Mouse (Mus musculus): ENCODE data around the gene Gm7102. TPM values are rescaled to one million over a fixed set of nuclear protein-coding genes. Genes with fewer than 3 reads are reported as not detected.
"Not testable (repeated sequence)": the region's sequence is repeated elsewhere in the genome, so short reads cannot be mapped to it uniquely, and the experiment has no call there.

Gm7102 gene
- total RNA-seq (2022) = not detected

DNA sequence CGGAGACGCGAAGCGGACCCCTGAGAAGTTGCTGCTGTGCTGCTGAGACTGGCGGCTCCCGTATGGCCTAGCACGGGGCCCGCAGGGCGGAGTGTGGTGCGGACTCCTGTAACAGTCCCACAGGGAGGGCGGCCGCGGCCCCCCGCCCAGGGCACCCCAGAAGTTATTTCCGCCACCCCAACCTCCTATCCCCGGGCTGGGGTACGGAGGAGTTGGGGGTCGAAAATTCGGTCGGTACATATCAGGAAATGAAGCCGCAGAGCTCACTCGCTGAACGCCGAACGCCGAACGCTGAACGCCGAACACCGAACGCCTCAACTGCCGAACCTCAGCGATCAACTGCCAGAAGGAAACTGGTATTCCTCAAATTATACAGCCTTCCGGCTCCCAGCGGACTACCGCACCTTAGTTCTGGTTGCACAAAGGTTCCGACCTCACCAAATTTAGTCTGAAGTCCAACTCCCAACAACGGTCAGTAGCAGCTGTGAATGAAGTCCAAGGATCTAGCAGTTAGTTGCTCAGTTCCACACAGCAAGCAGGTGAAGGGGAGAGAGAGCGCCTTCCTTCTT is at the start of gene Gm7102:
Gm7102 (minus strand) TSS at position 554 of the 569 bp plus-strand sequence.
- DNase-seq (ENCODE audit: low spot score in 2 of 2) = no peak

DNA sequence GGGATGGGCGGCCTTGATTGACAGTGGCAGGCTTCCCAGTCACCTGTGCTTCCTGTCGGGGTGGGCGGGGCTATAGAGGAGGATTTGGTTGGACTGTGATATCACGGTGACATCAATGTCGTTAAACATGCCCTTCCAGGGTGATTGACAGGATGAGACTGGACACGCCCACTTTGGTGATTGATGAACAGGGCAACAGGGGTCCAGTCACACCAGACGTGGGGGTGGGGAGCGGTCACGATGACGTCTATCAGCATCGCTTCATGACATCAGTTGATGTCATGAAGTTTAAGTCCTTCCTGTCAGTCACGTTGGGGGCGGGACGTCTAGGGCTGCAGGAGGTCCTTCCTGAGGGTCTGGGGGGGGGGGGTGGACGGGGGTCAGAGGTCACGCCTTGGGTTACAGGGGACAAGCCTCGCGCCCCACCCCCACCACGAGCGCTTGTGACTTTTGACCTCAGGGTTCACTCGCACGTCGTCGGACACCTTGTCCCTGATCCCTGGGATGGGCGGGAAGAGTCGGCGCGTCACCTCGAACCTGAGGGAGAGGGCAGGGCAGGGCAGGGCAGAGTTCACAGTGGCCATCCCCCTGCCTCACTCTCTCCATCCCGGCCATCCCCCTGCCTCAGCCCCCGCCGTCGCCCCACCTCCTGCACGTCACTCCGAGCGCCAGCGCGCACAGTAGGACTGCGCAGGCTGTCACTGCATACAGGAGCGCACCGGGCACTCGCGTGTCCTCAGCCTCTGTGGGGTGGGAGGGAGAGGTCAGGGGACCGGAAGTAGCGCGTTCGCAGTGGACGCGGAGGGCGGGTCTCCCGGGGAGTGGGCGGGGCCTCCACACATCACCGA is 48.8 kb upstream of the Gm7102 start:
- peak; percentile 3 to 25 for DNase-seq (ENCODE audit: low spot score in 2 of 2)

DNA sequence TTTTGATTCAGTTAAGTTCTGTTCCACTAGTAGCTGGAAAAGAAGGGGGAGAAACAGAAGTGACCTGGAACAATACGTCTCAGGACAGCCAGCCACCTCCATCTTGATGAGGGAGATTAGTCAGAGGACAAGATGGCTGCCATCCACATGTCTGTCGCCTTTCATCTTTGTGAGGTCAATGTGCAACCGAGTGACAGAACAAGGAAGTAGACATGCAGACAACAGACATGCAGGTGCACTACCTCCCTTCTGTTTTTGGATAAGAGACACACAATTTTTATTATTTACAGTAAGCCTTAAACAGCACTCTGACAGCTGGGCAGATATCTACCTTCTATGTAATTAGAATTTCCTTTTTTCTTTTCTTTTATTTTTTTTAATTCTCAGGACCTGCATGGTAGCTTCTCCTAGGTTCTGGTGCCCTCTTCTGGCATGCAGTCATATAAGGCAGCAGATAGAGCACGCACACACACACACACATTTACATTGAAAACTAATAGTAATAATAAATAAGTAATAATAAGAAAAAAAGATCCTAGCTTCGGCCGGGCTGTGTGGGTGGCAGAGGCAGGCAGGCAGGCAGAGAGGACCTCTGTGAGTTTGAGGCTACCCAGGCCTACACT is 47.7 kb upstream of the Gm7102 start:
- no peak for DNase-seq (ENCODE audit: low spot score in 2 of 2)

DNA sequence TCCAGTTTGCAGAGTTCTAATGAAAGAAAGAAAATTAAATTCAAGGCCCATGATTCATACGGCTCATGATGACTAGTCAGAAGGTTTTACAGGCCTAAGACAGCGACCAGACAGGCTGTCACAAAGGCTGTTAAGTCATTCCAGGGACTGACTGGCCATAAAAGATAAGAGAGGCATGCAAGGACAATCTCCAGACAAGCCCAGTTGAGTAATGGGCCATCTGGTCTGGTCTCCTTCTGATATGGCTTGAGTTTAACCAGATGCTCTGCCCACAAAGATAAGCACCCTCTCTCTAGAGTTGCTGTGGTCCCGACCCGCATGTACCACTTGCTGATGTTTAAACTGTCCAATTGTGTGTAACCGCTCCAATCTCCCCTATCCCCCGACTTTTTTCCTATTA is 31.4 kb upstream of the Gm7102 start:
- DNase-seq (ENCODE audit: low spot score in 2 of 2) = not testable (repeated sequence)

DNA sequence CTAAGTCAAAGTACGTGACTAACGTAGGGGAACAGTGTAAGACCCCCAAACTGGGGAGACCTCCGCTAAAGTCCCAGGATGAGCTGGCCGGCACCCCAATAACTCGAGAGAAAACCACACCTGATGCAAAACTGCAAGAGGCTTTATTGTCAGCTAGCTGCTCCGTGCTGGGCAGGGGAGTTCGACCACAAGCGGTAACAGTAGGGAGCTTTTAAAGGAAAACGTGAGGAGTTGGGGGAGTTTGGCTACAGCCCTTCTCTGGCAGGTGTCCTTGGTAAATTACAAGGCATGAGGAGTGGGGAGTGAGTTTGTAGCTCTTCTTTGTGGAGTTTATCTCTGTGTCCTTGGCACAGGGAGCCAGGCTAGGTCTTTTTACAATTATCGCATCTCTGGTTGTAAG is 23.7 kb upstream of the Gm7102 start:
- DNase-seq (ENCODE audit: low spot score in 2 of 2) = no peak

DNA sequence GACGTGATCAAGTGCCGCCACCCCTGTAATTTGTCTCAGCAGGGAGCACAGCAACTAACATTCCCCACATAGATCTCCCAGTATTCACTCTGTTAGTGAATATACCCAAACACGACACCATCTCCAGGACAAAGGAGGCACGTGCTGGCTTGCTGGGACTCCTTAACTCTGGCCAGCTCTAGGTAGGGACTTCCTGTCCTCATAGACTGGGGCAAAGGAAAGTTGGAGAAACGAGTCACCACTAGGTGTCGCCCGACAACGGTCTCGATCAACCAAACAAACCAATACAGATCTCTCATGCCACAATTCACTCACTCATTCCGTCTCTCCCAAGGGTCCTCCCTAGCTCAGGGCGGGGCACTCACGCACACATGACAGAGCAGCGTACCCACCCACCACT is 23.2 kb upstream of the Gm7102 start:
- DNase-seq (ENCODE audit: low spot score in 2 of 2) = peak; percentile 72 to 88

DNA sequence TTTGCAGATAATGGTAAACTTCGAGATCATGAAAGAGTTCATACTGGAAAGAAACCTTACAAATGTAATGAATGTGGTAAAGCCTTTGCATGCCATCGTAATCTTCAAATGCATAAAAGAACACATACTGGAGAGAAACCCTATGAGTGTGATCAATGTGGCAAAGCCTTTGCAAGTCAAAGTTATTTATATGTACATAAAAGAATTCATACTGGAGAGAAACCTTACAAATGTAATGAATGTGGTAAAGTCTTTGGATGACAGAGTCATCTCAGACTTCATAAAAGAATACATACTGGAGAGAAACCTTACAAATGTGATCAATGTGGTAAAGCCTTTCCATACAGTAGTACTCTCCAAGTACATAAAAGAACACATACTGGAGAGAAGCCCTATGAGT is 7.5 kb upstream of the Gm7102 start, which contains the start of gene Gm6020:
Gm6020 (plus strand) TSS at position 301 of the 400 bp plus-strand sequence.
- DNase-seq (ENCODE audit: low spot score in 2 of 2) = not testable (repeated sequence)

DNA sequence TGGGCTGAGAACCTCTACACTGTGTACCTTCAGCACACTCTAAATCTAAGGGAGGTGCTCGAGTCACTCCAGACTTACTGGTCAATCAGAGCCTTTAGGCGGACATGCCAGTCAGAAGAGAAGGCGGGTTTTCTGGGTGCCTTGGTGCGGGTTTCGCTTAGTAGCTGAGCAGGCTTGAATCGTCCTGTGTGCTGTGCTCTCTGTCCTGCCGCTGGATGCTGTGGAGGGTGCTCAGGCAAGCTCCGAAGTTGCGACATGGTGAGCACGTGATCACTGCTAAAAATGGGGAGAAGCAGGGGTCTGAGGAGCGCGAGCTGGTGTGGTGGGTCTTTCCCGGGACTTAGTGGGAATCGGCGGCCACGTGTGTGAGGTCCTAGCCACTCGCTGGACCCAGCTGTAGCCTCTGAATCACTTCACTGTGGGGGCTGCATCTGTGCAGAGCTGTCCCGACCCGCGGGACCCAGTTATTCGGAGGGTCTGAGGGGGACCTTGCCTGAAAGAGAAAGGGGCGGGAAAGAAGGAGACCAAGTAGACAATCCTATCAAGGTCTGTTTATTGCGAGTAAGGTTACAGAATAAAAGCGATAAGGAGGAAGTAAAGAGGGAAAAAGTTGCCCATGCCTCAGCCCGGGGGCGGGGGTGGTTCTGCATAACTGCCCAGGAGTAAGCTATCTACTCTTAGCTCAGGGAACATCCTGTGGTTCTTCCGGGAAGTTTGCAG is 24.2 kb downstream of the Gm7102 start:
- DNase-seq (ENCODE audit: low spot score in 2 of 2) = no peak

DNA sequence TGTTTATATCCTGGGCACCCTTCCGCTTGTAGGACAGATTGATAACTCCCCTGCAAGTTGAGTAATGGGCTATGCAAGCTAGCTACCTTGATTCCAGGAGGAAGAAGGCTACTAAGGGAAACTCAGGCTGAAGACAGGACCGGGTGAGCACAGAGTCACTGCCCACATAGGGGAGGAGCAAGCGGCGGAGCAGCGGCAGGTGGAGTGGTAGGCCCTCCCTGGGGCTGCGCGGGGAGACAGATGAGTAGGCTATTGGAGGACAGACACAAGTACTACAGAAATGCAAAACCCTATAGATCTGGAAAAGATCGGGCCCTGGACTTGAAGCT is 24.8 kb downstream of the Gm7102 start:
- DNase-seq (ENCODE audit: low spot score in 2 of 2) = no peak

DNA sequence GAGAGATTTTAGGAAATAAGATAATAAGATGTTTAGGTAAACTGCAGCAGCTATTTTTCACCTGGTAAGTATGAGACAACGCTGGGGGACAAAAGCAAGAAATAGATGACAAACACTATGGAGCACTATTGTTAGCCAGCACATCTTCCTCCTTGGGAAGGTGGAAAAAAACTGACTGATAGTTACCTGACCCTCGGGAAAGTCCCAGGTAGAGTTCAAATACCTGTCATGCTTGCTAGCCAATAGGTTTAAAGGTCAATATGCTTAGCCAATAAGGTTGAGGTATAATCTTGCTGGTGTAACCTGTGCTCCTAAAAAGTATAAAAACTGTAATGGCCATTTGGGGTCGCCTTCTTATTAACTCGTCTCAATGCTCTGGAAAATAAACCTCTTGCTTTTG is 34.8 kb downstream of the Gm7102 start:
- DNase-seq (ENCODE audit: low spot score in 2 of 2) = no peak

DNA sequence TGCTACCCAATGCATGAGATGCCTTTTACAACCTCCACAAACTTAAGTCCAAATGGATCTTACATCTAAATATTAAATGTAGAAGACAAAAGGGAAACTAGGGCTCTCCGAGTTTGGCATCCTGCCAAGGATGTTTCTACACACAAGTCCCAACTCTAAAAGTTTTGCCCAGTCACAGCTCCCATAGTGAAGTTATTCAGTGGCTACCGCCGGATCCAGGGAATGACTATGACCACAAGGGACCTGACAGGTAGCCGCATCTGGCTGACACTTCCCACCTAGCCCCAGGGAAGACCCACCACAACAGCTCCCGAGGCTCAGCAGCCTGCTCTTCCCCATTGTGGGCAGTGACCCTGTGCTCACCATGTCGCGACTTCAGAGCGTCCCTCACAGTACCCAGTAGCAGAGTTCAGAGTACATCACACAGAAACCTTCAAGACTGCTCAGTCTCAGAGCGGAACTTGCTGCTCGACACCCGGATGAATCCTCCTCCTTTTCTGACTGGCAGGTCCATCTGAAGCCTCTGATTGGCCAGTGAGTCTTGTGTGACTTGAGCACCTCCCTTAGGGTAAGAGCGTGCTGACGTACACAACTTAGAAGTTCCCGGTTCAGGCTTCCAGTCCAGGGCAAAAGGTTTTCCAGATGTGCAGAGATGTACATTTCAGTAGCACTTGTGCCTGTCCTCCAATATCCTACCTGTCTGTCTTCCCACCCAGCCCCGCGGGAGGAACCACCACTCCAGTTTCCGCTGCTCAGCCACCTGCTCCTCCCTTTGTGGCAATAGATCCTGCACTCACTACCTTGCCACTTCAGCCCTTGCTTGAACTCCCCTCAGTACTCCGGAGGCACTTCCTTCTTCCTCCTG is 35.5 kb downstream of the Gm7102 start, which contains the start of gene Zfp950:
Zfp950 (minus strand) TSS at position 499 of the 865 bp plus-strand sequence.
- DNase-seq (ENCODE audit: low spot score in 2 of 2) = peak; percentile 84 to 90

DNA sequence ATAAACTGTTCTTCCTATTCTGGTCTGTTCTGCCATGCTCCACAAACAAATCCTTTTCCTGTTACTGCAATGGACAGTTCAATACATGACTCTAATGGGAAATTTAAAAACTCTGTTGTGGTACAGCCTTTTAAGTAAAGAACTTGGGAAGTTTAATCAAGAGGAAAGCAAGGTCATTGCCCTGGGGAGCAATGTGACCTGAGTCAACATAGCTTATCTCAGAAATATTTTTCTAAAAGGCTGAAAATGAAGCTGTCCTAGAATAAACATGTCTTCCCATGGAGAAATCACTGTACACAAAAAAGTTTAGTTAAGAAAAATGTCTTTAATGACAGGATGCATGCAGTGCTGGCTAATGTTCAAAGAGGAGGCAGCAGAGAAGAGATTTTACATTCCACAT is 37.5 kb downstream of the Gm7102 start:
- no peak for DNase-seq (ENCODE audit: low spot score in 2 of 2)

DNA sequence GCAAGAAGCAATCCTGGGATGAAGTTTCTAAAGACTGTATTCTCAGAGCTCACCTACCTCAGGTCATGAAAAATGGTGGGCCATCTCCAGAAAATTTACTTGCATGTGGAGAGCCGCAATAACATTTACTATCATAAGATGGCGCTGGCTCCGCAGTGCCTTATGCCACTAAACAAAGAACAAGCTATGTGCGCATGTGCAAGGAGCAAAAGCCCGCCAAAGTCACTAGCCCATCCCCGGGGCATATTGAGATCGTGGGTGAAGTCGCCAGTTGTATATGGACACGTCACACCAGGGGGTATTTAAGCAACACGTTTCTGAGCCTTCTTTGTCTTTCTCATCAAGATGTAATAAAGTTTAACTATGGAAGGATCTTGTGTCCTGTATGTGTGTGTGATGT is 45.0 kb downstream of the Gm7102 start:
- DNase-seq (ENCODE audit: low spot score in 2 of 2) = no peak

Other genes starting within 250 kb of the Gm7102 start
- gene Zfp950, start 35.5 kb downstream of the Gm7102 start, total RNA-seq (2022) = 10 to 100 TPM; 40.1 to 64.3 (median 47.5) TPM
- gene Gm6020, start 7.6 kb upstream of the Gm7102 start, total RNA-seq (2022) = not detected
- gene Csf2ra, start 52.1 kb upstream of the Gm7102 start, total RNA-seq (2022) = 10 to 100 TPM; 38.8 to 50.3 (median 43.9) TPM
- gene Gm21060, start 120.8 kb upstream of the Gm7102 start, total RNA-seq (2022) = not detected

Data from layer of hippocampus, adult 8-10 months (tissue).